Mouse (Mus musculus): Measurements from ENCODE around the gene Dusp18.
"Not testable (repeated sequence)": the region's sequence is repeated elsewhere in the genome, so short reads cannot be mapped to it uniquely, and the experiment has no call there.

Dusp18 gene

DNA sequence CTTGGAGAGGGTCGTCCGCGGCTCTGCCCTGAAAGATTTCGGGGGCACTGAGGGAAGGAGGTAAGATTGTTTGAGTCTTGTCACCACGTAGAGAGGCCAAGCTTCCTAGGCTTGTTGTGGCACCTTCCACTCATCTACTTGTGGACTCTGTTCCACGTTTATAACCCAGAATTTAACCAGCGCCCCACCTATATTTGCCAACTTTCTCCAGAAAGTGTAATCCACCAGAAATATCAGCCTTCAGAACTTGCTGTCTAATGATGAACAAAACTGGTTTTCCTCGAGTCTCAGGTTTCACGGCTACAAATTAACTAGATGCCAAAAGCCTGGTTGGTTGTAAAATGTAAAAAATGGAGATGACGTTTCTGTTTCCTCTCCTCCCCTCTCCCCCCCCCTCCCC, 418 bp downstream of the Dusp18 start:
- DNase-seq = no peak

DNA sequence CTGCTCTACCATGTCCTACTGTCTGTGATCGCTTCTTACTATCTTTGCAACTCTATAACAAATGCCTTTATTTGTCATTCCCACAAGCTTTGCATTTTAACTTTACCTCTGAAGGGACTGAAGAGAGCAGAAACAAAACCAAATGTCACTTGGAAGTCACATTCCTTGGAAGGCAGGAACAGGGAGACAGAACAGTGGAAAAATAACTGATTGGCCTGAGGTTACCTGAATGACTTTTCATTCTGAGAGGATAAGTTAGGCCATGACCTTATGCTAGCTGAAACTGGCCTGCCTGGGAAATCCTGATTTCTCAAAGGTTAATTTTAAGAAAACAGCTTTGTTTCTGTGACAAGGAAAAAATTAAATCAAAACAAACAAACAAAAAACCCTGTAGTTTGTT, 893 bp downstream of the Dusp18 start:
- no peak for DNase-seq

DNA sequence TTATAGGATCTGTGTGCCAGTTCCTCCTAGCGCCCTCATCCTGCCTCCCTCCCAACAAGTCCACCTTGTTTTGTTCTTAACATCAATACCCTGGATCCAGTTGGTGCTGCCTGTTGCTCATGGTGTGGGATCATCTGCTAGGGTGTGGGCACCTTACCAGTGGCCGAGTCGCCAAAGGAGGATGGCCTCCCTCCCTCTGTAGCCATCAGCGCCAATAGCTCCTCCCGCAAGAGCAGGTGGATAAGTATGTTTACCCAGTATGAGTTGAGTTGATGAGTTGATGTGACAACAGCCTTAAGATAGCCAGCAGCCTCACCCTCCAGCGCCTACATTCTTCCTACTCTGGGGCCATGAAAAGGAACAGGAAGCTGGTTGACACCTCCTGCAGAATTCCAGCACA, 5.3 kb downstream of the Dusp18 start:
- DNase-seq = no peak

DNA sequence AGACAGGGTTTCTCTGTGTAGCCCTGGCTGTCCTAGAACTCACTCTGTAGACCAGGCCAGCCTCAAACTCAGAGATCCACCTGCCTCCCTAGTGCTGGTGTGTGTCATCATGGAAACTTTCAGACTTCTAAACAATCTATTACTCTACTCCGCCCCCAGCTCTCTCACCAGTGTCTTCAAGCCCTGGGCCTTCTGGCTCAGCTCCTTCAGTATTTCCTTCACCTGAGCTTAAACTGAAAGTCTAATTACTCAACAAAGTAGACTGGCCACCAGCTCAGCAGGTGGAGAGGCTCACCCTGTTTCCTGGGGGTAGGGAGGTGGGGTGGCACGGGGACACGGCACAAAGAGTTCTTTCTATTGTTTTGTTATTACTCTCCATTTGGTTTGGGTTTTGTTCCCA, 7.5 kb downstream of the Dusp18 start:
- no peak for DNase-seq

DNA sequence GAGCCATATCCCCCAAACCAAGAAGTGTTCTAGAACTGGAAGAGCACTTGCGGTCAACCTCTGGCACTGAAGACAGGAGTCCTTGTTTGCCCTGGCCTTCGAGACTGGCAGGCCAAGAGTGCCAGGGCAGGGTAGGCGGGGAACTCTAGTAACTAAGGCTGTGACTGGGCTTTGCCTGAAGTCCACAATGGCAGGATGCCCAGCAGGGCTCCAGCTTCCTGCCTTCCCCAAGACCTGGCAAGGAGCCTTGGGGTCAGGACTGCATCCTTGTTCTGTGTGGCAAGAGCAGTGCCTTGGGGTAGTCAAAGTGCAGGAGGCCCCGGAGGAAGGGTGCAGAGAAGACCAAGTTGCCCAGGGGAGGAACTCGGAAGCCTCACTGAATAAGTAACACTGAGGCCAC, 8.0 kb downstream of the Dusp18 start:
- DNase-seq = no peak

DNA sequence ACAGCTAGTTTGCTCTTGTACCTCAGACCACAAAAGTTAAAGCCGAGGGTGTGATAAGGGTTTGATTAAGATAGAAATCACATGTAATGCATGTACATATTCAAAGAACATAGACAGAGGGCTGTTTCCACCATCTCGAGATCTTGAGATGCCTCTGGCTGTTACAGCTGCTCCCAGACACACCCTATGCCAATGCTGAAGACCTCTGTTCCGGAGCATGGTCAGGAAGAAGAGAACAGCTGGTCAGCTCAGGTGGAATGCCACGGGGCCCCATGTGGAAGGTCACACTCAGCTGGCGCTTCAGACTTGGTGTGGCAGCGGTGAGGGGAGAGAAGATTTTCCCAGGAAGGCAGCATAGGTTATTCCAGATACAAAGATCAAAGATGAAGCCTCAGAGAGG, 9.6 kb downstream of the Dusp18 start:
- no peak for DNase-seq

DNA sequence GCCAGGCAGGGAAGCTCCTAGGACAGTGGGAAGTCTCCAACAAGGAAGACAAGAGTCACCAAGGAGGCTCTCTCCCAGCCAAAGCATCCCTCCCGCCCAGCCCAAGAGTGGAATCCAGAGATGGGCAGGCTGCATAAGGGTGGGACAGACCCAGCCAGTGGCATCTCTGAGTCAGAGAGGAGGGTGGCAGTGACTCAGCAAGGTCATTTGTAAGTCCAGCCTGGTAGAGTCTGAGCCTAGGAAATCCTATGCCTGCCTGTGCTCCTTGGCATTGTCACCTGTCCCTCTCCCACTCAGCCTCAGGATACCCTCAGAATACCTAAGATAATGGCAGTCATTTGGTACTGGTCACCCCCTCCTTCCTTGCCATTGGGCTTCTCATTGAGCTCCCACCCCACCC, 10.4 kb downstream of the Dusp18 start:
- DNase-seq = no peak

DNA sequence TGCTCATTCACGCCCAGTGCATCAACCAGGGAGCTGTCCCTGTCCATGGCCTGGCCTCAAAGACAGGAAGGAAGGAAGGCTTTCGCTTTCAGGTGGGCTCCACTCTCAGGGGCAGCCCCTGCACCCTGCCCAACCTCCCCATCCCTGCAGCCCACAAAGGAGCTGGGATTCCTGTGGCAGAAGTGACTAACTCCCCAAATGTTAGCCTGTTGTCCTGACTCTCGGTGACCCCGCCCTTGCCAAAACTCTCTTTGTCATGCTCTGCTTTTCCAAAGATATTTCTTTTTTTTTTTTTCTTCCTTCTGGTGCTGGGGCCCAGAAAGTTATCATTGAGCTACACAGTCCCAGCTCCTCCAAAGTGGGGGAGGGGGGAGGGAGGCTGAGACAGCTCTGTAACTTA, 14.2 kb downstream of the Dusp18 start:
- no peak for DNase-seq

DNA sequence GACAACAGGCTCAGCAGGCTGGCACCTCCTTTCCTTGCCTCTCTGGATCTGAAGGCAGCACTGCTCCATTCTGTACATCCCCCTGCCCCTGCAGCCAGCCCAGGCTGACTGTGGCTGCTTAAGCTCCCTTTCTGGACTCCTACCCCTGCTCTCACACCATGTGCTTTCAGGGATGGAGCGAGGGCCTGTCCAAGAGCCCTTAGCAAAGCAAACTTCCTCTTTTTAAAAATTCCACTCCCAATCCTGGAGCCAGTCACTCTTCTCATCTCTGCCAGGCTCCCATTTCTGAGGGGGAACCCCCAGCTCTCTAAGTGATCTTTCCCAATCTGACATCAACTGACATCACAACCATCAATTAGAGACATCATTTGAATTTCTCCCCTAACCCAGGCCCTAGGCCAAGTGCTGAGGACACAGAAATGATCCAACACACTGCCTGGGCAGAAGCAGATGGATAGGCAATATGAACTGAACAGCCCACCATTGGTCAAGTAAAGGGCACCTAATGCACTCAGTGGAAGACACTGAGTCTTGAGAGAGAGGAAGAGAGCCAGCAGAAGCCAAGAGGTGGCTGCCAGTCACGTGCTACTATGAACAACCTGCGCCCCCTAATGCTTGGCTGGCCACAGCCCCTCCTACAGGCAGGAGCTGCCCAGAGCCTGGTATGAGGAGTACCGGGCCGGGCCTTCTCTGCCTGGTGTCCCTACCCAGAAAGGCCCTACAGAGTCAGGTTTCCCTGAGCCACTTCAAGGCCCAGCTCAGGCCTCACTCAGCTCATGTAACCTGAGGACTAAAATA, 15.7 kb downstream of the Dusp18 start:
- no peak for DNase-seq

DNA sequence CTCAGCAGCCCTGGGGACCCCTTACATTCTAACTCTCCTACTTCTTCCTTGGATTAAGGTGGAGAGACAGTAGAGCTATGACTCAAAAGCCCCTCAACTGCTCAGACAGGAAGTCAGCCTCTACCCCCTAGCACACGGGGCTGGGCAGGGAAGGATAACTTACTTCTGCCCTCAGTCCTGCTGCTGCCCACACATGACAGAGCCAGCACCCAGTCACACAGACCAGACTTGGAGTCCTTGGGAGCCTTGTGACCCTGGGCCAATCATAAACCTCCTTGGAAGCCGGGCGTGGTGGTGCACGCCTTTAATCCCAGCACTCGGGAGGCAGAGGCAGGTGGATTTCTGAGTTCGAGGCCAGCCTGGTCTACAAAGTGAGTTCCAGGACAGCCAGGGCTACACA, 16.4 kb downstream of the Dusp18 start:
- DNase-seq = not testable (repeated sequence)

DNA sequence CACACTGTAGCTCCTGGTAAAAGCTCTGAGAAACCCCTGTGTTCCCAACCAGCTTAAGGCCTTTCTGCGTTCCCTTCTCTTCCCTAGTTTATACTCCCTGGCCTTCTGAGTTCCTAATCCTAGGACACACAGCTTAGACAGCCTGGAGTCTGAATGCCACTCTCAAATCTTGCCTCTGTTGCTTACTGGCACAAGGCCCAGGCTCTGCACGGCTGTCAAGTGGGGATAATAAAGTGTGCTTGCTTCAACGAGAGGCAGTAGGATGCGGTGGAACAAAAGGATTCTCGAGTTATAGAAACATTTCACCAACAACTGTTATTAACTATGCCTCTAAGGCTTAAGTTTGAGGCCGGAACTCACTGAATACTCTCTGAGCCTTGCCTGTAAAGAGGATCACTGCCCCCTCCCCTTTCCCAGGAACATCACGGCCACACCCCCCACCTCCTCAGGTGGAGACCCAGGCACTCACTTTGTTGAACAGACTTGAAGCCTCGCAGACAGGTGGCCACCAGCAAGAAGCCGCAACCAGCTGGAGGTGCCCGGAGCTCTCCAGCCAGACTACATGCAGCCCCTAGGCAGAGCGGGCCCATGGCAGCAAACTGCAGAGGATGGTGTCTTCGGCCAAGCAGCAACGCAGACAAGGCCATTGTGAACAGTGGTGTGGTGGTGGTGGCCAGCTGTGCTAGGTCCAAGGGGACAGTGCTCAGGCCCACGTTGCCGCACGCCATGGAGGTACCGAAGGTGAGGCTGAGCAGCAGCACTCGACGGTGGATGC, 17.2 kb downstream of the Dusp18 start:
- no peak for DNase-seq

DNA sequence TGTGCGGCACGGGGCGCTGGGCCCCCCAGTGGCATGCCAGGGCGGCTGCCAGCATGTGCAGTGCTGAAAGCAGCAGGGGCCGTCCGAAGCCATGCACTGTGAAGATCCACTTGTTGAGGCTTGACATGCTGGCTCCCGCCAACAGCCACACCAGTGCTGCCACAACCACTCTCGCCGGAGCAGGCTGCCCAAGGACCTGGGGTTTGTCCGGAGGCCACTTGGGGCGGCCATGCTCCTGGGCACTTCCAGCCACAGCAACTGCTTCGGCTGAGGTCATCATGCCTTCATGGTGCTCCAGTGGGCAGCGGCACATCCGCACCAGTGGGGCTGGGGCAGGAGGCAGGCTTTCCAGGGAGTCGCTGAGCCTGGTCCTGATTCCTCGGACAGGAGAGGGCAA, 17.8 kb downstream of the Dusp18 start:
- peak; percentile 7 for DNase-seq

DNA sequence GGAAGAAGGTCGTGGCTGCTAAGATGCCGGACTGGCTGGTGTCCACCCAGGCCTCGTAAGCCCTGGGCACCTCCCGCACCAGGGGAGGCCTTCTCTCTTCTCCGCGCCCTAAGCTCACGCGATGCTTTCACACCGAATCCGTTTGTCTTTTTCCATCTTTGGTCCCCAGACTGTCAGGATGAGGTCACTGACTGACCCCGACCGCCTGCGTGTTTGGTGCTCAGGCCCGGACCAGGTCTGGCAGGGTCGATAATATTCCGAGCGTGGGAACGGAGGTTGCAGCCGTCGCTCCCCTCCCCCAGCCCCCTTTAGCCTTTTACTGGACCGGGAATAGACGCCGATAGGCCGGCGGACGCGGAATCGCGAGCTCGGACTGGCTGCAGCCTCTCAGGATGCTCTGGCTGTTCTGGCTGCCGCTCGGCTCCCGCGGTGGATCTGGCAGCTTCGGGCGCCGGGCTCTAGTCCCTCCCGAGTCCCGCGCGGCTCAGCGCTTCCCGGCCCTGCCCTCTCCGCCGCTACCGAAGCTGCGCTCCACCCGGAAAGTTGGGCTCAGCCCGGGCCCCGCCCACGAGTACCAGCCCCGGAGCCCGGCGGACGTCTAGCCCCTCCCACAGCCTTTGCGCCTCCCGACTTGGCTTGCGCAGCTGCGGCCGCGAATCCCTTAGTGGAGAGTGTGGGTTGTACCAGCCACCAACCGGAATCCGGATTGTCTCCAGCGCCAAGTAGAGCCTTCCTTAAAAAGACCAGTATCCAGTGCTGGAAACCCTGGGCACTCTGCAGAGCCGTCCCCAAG, 18.5 kb downstream of the Dusp18 start:
- peak; percentile 87 for DNase-seq

DNA sequence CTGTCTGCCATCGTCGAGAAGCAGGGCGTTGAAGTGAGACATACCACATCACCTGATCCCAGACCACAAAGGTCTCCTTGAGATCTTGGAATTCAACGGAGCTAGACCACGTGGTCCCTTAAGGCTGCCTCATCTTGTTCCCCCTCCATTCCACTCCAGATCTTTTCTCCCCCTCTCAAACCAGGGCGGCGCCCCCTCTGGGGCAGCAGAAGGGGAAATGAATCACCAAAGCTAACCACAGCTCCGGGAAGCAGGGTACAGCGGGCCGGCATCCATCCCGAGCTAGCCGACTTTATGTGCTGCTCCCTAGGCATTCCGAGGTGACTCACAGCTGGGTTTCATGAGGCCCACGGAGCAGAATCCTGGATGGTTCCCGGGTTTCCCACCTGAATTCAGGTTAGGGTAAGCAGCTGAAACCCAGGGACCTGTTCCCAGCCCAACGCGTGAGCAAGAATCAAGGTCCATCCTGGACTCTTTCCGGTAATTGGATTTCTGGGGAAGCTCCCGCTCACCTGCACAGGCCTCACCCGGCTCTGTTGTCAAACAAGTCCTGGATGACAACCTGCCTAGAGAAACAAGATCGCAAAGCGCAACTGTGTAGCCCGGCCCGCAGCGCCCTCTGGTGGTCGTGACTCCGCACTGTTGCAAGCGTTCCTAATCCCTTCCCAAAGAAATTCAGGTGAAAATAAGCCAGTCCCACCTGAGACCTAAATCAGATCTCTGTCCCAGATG, 19.2 kb downstream of the Dusp18 start, which contains the start of gene Slc35e4:
Gene Slc35e4 (minus strand): TSS at position 556 of the 732 bp plus-strand sequence.
- peak; percentile 75 for DNase-seq

DNA sequence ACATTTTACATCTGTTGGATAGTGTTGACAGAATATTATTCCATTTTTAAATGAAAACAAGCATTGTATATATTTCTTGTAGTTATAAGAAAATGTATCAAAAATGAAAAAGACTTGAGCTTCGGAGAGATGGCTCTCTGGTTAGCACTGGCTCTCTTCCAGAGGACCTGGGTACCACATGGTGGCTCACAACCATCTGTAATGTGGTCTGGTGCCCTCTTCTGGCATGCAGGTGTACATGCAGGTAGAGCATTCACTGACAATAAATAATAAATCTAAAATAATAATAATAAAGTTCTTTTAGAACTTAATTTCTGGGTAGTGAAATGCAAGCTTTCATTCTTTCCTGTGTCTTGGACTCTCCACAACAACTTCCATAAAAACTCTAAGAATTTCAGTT, 23.7 kb downstream of the Dusp18 start:
- no peak for DNase-seq

DNA sequence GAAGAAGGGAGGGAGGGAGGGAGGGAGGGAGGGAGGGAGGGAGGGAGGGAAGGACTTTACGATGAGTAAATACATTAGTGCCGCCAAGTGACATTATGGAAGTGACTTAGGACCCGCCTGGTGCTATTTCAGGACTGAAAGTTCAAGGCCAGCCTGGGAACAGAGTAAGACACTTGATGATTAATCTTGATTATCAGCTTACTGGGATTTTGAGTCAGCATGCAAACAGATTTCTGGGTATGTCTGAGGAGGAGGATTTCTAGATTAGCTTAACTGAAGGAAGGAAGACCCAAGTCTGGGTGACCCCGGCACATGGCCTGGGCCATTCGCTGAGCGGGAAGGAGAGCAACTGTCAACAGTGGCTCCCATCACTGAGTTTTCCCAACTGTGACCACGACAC, 25.4 kb downstream of the Dusp18 start:
- DNase-seq = no peak

DNA sequence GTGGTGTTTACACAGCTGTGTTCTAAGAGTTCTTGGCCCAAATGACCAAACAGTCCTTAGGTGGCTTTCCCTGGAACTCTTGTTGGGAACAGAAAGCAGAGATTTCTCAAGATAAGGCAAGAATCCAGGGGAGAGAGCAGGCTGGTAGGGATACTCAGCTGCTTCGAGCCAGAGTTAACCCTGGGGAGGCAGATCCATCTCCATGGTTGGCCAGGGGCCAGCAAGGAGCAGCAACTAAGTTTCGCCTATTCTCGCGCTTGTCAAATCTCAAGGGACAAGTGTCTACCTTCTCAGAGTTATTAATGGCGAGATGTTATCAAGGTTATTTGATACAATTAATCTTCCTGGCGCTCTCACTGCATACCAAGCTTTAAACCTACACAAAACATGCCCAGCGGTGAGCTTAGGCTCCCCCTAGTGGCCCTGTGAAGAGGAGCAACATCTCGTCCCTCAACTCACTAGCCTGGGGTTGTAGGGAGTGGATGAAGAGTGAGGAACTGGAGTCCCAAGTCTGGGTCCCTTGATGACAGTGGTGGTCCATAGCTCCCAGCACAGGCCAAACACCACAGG, 26.3 kb downstream of the Dusp18 start:
- DNase-seq = peak; percentile 39

DNA sequence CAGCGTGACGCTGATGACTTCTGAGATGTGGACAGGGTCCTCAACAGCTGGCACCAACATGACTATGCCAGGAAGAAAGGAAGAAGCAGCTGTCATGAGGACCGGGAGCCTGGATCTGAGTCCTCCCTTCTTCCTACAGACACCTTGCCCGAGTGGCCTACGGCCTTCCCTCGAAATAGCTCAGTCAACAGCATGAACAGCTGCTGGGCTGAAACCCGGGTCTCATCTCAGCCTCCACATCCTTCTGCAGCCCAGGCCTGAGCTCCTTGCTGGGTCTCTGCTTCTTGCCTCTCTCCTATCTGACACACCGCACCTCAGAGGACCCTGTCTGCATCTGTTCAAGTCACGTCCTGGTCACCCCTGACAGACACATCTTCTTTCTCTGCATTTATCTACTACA, 27.1 kb downstream of the Dusp18 start:
- no peak for DNase-seq

DNA sequence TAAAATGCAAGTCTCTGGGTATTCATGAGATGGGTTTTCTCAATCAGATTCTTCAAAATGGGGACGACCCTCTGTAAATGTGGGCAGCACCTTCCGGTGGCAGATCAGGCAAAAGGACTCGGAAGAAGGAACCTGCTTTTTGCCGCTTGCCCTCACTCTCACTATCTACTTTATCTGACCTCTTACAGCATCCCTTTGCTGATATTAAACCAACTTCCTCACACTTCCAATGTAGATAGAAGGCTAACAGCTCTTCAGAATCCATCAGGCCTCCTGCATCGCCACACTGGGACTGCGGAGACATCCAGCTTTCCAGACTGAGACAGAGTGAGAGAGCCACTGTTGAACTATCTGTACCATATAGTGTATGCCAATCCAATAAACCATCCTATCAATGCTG, 27.7 kb downstream of the Dusp18 start:
- DNase-seq = no peak

DNA sequence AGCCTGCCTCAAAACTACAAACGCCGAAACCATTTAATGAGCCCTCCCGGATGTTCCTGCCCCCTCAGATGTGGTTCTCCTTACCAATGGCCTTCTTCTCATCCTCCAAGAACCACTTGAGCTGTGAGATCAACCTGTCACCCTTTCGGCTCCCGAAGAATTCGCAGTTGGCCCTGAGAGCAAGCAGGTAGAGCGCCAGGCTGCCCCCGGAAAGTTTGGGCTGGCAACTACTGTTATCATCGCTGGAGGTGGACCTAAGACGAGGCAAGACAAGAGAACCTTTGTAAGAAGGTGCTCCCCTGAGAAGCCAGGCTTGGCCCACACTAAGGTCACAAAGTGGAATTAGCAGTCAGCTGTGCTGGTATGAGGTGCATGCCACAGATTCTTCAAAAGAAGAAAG, 30.9 kb downstream of the Dusp18 start:
- no peak for DNase-seq

DNA sequence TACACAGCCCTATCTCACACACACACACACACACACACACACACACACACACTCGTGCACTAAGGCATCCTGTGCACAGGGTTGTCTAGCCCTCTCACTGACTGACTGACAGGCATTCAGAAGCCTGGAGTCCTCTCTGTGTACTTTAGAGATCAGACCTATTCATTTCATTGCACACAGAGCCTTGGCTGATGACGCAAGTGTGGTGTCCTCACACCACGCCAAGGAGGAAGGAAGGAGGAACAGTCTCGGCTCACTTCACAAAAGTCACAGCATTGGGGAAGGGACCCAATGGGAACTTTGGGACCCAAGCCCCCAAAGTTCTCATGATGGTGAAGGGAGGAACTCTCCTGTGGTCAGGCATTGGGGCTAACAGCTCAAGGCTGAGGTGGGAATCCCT, 35.0 kb downstream of the Dusp18 start:
- no peak for DNase-seq

DNA sequence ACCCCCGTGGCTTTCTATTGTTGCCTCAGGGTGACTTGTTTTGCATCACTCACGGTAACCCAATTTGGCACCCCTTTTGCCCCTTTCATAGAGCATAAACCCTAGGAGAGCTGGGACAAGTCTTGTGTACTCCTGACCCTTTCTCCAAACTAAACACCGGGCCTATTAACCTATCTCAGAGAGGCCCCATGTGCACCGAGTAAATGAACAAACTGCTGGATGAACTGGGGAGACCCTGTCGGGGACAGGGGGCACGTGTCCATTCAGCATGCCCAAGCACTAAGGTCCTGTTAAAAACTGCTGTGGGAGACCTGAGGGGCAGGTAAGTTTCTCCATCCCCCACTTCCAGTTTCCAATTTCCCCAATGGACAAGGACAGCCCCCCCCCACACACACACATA, 35.9 kb downstream of the Dusp18 start:
- DNase-seq = no peak

Measured in thymus, postnatal 25 days (tissue).